Mouse (Mus musculus): ENCODE data around the gene Olfr450.

Gene Olfr450

DNA sequence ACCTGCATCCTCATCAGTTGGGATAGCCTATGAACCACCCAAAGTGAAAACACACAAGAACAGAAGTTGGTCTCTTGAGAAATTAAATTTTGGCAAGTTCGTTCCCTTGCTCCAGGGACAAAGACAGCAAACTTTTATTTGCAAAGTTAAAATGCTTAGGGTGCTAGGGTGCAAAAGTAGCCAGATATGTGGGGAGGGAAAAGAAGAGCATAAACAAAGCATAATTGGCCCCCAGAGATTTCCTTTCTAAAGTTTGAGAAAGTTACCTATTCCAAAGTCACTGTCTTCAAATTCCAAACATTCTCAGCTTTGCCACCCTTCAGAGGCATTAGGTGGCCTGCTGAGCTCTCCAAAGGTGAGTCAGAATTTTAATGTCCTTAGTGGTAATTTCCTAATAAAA, at the start of gene Olfr450:
Gene Olfr450 (plus strand): TSS at position 301 of the 400 bp plus-strand sequence.
- DNase-seq: no peak

DNA sequence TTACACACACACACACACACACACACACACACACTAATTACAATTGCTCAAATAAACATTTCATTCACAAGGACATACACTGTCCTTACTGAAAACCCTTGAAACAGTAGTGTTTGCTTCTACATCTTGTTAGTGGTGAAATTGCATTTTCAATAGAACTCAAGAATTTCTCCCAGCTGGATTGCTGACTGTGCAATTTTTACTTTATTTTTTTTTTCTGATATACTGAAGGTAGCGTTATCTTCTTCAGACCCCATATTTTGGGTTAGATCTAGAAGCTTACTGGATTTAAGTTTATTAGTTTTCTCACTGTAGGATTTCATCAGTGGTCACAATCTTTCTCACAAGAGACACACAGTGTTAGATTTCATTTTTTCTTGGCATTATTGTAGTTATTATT, 34.7 kb upstream of the Olfr450 start:
- no peak for DNase-seq

DNA sequence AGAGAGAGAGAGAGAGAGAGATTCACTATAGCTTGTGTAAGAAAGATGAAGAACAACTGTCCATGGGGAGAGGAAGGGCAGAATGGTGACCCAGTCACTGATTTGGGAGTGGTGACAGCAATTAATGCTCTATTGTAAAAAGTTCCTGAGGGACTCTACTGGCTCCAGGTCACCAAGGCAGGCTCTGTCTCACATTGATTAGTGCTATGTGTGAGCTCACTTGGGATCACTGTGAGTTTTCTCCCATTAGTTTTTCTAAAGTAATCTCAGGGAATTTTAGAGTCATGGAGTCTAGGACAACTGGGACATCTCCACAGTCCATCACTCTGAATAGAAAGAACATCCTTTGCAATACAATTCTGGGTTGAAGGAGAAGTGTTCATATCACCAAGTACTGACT, 26.9 kb upstream of the Olfr450 start, which contains the start of gene Olfr452:
Gene Olfr452 (plus strand): TSS at position 301 of the 400 bp plus-strand sequence.
- no peak for DNase-seq

DNA sequence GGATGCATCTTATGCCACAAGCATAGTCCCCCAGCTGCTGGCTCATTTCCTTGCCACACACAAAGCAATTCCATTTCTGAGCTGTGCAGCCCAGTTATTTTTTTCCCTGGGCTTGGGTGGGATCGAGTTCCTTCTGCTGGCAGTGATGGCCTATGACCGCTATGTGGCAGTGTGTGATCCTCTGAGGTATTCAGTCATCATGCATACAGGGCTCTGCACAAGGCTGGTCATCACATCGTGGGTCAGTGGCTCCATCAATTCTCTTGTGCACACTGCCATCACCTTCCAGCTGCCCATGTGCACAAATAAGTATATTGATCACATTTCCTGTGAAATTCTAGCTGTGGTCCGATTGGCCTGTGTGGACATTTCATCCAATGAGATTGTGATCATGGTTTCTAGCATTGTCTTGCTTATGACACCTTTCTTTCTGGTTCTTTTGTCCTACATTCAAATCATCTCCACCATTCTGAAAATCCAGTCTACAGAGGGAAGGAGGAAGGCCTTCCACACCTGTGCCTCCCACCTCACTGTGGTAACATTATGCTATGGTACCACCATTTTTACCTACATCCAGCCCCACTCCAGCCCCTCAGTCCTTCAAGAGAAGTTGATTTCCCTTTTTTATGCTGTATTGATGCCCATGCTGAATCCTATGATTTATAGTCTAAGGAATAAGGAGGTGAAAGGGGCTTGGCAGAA, 21.3 kb upstream of the Olfr450 start:
- DNase-seq: no peak

DNA sequence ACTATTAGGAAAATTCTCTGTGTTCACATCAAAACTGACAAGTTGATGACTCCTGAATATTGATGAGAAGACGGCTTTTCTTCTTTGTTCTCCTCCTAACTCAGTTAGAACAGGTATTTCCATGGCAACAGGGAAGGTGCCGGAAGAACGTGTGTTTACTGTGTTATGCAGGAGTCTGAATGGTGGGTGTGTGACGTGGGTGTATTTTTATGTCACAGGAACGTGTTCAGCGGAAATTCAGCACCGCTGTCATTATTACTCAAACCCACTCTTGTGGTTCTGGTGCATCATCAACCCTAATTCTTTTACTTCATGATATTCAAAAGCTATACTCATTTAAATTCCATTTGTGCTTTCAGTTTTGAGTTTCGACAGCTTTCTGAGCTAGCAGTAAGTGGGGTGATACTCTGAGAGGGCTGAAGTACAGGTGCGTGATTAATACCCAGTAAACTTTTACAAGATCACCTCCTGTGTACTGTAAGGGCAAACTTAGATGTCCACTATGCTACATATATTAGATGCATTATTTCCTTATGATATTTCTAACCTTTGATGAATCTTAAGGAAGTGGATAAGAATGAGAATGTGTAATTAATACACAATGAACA, 20.7 kb upstream of the Olfr450 start:
- no peak for DNase-seq

DNA sequence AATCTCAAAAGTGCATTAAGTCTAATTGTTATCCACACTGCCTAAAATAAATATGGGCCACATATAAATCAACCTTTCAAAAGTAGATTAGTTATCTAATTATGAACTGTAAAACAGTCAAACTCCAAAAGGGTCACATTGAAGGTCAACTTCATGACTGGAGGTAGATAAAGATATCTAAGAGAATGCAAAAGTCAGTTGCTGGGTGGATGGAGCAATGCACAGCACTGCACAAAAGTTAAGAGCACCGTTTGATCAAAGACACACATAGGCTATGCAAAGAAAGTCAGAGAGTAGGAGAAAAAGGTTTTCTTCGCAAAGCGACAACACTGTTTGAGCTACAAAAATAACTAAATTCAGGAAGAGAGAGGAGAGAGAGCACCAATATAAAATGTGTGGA, 16.8 kb upstream of the Olfr450 start:
- no peak for DNase-seq

DNA sequence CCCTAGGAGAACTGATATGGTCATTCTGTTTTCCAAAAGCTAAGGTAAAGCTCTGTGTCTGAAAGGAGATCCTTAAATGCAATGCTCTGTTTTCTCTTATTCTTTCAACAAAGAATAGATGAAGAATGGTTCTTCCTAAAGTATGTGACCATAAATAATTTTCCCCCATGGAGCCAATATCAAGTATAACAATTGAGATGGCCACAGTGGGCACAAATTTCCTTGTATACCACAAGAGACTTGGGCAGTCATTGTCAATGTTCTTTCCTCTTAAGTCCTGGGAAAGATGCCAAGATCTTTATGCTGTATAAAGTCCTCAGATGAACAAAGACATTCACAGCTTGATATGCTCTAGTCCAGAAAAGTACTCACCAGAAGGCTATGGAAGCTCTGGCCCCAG, 22.3 kb downstream of the Olfr450 start, which contains the start of gene Olfr449:
Gene Olfr449 (plus strand): TSS at position 301 of the 400 bp plus-strand sequence.
- no peak for DNase-seq

DNA sequence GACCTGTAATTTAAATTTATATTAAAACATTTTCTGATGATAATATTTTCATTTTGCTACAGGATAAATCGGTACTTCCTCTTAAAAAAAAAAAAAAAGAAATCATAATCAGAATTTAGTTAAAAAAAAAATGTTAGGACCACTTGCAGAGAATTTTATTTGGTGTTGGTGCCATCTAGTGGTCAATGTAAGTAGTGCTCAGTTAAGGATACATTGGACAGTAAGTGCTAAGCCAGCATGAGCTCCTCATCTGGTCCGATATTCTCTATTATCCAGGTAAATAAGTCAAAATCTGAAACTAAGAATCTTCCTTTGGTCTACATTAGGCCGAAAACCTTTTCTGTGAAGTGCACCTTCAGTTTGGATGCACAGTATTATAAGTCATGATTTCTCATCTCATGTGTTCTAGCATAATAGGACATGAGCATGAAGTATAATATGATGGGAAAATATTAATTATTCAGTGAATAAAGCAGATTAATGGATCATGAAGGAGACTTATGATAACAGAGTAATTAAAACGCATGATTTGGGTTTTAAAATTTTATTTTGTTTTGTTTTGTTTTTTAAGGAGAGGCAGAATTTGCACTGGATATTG, 48.6 kb downstream of the Olfr450 start:
- DNase-seq: no peak

All from kidney, adult 18-20 months (tissue).